Mouse (Mus musculus) T-helper 17 cell (primary cell): ENCODE measurements around the gene Med24.

Source experiments
- in situ Hi-C, 2 experiments: fragments of 300-600 bp; cut with MboI, MseI; formaldehyde crosslinking; loops; 1 replicate in 1 of 2; 2 replicates in 1 of 2; pipeline ENCODE4 v1.15.1; 2025; ENCODE audit warnings: high pct_unique_total_duplicates in 2 of 2

The Med24 gene

DNA sequence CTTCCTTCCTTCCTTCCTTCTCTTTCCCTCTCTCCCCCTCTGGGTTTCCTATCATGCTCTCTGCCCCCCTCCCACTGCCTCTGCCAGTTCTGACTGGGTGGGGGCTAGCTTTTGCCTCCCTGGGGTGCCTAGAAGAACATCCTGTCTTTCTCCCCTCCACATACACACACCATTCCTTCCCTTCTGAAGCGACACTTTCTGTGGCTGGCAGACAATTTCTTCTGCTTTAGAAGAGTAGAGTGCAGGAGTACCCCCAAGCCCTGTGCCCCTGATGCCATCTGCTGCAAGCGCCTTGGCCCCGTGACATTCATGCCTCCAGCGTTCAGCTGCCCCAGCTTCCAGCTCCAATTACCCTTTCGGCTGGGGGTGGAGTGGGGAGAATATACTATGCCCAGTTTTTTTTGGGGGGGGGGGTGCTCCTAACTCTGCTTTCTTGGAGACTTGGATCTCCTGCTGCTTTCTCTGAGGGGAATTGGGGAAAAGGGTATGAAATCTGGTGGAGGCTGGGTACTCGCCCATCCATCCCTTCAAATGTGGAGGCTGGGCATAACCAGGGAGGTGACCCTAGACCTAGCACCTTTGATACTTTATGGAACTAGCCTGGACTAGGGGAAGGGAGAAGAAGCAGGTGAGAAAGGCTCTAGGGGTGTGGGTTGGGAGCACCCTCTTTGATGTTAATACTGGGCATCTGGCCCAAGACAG lies 18.7 kb upstream of the Med24 start:
- in situ Hi-C loops, result loop anchor here in 1 of 2 experiments (25.0 kb wide), 1 partner anchor 886 kb away; no protein-coding TSS in a partner anchor

DNA sequence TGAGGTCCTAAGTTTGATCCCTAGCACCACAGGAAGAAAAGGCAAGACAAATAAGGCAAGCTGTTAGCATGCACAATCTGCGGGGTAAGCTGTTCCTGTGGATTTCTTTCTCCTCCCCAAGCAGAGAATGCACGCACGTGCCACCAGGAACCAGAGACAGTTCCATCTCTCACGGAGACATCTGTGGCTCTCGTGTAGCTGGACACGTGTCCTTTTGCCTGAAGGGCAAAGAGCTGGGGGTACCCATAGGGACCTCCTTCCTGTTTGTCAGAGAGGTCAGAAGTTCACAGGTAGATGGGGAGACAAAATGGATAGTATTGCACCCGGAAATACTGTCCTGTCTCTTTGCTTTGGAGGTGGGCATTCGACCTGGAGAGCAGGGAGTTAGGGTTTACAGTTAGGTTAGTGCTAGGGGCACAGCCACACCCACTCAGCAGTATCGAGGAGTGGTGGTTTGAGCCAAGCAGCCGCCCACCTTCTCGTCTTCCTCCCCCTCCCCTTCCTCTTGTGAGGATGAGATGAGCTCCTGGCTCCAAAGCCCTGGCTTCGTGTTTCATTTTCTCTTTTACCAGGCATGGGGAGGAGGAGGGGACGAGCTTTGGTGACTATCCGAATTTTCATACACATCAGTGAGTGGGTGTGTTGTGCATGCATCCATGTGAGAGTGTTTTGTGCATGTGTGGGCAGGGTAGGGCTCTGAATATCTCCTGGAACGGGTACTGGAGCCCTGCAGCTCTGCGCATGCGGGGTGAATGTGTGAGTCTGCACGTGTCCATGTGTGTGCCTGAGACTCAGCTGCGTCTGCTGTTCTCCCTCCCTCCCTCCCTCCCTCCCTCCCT lies 17.8 kb upstream of the Med24 start:
- in situ Hi-C loops, result loop anchor here in 1 of 2 experiments (25.0 kb wide), 1 partner anchor 885 kb away; no protein-coding TSS in a partner anchor

DNA sequence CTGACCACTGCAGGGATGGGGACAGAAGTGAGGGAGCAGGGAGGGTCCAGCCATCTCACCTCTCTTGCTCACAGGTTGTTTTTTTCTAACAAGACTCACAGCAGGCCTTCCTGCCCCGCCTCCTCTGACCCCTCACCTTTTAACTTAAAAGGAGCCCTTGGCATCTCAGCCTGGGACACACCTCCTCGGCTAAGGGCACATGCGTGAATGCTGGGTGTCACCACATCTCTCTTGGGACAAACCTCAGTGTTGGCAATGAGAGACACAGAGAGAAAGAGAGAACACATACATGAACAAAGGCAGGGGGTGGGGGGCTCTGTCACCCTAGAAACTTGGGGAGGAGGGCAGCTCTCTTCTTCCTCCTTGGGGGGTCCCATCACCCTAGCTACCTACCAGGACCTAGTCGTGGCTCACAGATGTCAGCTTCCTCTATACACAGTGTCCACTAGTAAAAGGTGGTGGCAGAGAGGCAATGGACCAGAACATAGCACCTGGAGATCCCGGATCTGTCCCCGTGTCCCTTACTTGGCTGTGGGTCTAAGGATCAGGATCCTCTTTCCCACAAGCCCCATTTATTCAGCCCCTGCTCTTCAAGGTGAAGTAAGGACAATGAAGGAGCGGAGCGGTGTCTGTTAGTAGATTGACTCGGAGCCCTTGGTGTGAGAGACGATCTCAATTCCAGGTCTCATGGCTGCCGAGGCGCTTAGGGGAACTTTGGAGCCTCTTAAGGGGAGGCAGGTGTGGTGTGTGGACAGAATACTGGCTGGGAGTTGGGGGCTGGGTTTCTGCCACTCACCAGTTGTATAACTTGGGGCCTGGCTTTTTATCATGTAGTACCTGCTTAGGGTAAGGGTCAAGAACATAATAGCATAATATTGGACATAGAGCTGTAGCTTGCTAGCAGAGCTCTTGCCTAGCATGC lies 17.0 kb upstream of the Med24 start:
- in situ Hi-C loops, result loop anchor here in 1 of 2 experiments (25.0 kb wide), 1 partner anchor 884 kb away; no protein-coding TSS in a partner anchor

DNA sequence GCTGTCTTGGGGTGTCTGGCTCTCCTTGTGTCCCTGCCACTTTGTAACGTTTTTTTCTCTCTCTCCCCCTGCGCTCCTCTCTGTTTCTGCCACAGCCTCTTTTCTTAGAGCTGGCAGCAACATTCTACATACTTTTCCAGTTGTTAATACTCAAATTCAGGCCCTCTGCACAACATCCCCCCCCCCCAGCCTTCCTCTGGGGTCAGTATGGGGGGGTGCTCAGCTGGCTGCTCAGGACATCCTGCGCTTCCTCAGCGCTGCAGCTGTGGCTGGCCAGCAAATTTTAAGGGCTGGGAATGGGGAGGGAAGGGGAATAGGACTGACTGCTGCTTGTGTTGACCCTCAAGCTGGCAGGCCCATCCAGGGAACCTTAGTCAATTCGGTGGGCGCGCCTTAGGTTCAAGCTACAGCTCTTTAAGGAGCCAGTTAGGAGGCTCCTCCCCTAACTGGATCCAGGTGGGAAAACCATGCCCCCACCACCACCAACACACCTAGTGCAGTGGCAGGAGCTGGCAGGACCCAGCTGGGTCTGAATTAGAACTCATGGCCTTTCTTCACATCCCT lies 15.3 kb upstream of the Med24 start:
- in situ Hi-C loops, result loop anchor here in 1 of 2 experiments (5.0 to 25.0 kb wide), 2 partner anchors 43 to 882 kb away; no protein-coding TSS in a partner anchor

DNA sequence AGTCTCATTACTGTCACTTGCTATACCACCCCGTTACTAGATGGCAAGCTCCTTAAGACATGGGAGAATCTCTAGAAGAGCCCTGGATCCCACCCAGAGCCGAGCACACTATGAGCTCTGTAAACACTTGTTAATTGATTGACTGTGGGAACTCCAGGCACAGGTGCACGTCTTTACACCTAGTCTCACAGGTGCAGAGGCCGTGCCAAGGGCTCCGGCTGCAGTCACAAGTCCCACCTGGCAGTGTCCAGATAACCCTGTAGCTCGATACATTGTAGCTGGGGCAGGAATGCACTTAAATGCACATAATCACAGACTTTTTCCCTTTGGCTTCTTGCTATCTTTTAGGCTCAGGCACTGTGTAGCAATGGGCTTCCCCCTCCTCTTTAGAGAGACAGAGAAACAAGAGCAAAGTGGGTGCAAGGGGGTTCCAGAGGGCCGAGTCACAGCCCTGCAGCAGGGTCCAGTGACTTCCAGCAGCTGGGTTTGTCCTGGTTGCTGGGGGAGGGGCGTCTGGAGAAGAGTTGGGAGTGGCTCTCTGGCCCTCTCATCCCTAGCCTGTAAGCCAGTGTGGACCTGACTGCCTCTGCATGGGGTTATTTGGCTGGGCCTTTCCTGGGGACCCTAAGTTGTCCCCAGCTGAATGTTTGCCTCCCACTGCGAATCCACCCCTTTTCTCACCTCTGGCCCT lies 14.6 kb upstream of the Med24 start:
- in situ Hi-C loops, result loop anchor here in 1 of 2 experiments (5.0 to 25.0 kb wide), 2 partner anchors 44 to 881 kb away; no protein-coding TSS in a partner anchor

DNA sequence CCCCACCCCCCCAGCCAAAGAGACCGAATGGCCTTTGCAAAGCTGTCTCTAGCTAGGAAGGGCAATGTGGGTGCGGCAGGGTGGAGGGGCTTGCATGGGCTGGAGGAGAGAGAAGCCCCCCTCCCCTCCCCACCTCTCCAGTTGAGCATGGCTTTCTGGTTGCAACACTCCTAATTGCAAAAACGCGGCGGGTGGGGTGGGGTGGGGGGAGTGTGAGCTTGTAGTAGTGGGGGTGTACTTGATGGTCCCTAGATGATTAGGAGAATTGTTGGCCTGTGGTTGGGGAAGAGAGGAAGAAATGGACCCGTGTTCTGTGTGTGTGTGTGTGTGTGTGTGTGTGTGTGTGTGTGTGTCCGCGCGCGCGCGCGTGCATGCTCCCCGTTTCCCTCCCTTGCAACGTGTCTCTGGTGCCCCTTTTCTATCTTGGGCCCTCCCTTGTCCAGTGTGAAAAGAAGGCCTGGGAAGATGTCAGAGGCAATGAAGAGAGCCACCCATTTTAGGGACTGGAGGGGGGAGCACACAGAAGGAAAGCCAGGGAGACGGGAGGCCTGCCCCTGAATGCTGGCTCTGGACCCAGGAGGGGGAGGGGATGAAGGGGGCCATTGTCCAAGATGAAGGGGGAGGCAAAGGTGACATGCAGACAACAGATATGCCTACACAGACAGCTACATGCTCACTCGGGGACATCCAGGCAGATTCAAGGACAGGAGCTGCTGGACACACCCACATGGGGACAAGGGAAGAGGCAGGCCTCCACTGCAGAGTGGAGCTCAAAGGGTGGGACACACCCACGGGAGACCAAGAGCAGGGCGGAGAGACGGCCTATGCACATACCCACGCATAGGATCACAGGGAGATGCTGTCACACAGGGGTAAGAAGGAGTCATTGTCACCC lies 13.4 kb upstream of the Med24 start:
- in situ Hi-C loops, result loop anchor here in 1 of 2 experiments (5.0 to 25.0 kb wide), 2 partner anchors 45 to 880 kb away; no protein-coding TSS in a partner anchor

DNA sequence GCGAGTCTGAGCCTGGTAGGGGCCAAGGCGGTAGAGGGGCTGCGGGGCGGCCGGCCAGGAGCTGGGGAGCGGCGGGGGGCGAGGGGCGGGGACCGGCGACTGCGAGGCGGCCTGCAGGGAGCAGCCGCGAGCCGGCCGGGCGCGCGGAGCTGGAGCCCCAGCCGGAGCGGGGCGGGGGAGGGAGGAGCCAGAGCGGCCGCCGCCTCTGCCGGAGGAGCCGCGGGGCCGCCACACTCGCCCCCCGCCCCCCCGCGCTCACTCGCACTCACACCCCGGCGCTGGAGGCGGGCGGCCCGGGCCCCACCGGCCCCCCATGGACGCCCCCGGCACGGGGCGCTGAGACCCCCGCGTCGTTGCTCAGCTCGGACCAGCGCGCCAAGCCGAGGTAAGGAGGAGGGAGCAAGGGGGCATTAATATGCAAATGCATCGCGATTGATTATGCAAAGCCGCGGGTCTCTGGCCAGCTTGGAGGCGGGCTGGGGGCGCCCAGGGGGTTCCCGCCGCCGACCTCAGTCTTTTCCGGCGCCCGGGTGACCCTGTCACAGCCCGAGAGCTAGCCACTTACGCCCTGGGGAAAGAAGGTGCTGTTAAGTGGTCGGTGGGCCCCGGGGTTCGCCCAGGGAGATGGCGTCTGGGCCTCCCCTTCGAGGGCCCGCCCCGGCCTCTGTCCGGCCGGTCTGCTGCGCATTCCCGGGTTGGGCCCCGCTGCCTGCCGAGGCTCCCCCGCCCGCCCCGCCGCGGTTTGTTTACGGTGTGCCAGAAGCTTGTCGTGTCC lies 12.6 kb upstream of the Med24 start:
- in situ Hi-C loops, result loop anchor here in 1 of 2 experiments (5.0 to 25.0 kb wide), 2 partner anchors 45 to 880 kb away; no protein-coding TSS in a partner anchor

DNA sequence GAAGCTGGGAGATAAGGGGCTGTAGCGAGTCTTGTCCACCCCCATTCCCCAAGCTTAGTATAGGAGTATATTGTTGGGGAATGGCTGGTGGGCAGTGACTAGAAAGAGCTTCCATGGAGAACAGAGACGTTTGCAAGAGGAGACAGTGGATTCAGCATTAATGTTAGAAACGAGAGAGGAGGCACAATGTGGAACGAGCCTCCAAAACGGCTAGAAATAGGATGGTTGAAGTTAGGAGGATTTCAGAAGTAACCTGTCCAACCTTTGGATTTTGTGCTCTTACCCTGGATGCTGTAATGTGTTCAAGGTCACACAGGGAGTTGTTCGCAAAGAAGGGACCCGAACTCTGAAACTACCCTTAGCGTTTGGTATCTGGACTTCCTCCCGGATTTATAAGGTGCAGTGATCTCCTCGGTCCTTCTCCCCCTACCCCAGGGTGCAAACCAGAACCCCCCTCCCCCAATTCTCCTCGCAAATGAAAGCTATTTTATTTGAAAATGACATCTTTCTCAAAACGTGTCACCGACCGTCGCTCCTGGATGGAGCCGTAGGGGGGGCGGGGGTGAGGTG lies 11.9 kb upstream of the Med24 start:
- in situ Hi-C loops, result loop anchor here in 1 of 2 experiments (5.0 to 25.0 kb wide), 2 partner anchors 46 to 879 kb away; no protein-coding TSS in a partner anchor

DNA sequence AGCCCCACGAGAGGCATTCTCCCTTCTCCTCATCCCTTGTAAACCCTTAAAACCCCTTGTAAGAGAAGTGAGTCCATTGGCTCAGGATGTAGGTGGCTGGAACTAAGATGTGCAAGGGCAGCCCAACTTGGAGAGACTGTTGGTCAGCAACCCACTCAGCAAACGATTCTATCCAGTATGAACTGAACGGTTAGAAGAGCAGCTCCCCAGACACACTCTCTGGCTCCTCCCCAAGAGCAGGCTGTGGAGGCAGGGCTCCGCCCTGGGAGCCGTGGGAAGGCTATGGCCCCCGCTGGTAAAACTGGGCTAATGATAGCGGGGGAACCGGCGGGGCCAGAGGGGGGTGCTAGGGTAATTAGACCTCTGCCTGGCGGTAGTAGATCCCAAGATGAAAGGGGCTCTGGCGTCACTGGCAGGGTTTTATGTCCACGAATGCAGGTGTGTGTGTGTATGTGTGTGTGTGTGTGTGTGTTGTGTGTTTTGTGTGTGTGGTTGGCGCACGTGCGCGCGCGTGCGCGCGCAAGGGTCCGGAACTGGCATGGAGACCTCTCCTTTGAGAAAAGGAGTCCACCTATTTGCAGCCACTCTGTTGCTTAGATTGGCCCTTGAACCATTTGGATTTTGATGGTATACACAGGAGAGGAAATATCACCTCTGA lies 11.3 kb upstream of the Med24 start, which contains the start of gene Thra:
TSS of gene Thra (plus strand) at position 246 of the 658 bp plus-strand sequence.
- in situ Hi-C loops, result loop anchor here in 1 of 2 experiments (5.0 to 25.0 kb wide), 2 partner anchors 47 to 878 kb away; no protein-coding TSS in a partner anchor

DNA sequence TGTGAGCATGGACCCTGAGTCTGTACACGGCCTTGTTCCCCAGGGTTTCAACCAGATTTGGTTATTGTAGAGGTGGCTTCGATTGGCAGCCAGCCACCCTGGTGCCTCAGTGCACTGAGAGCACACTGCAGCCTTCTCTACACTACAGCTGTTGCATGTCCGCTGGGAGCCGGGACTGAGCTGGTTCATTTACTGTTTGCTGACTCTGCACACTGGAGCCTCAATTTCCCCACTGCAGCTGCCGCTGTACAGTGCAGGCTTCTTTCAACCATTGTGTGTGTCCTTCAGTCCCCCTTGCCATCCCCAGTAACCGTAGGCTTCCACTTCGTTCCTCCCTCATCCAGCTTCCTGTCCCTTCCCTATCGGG lies 10.8 kb upstream of the Med24 start:
- in situ Hi-C loops, result loop anchor here in 1 of 2 experiments (5.0 to 25.0 kb wide), 2 partner anchors 47 to 878 kb away; no protein-coding TSS in a partner anchor

DNA sequence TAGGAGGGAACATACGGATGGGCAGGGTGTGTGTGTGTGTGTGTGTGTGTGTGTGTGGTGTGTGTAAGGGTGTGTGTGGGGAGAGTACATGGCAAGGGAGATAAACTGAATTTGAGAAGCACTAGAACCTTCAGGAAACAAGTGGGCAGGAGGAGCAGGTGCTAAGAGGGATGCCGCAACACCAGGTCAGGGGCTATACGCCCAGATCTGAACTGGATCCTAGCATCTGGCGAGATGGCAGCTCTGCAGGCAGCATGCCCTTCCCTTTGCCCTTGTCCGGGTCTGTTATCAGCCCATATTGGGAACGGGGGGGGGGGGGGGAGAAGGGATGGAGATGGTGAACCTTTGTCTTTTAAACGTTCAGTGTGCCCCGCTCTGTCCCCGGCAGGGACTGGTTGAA lies 9.7 kb upstream of the Med24 start:
- in situ Hi-C loops, result loop anchor here (10.0 to 25.0 kb wide), 2 partner anchors 46 to 877 kb away; no protein-coding TSS in a partner anchor

DNA sequence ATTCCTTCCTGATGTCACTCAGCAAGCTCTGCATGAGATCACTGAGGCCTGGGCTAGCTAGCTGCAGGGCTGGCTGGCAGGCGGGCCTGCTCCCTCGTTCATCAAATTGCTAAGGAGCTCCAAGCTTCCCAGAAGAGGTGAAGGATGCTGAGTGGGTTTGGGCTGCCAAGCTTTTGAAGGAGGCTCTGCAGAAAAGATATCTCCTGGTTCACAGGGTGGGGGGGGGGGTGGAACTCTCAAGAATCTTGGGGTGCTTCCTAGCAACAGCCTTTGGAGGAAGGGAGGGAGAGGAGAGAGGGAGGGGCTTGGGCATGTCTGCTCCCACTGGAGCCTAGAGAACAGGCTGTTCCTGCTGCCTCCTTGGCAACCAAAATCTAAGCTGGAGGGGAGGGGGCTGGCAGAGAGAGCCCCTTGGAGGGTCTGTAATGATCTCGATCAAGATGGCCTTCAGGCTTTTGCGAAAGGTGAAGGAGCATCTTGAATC lies 9.2 kb upstream of the Med24 start:
- in situ Hi-C loops, result loop anchor here (10.0 to 25.0 kb wide), 2 partner anchors 46 to 876 kb away; no protein-coding TSS in a partner anchor

DNA sequence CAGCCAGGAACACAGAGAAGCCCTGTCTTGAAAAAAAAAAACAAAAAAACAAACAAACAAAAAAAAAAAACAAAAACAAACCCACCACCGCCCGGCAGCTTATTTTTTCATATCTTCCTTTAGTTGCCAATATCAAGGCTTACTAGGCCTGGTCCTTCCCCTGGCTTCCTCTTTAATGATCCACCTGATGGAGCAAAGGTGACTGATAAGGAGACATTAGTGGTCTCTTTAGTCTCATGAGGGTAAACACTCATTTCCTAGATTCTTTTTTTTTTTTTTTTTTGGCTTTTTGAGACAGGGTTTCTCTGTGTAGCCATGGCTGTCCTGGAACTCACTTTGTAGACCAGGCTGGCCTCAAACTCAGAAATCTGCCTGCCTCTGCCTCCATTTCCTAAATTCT lies 8.0 kb upstream of the Med24 start:
- in situ Hi-C loops, result loop anchor here (10.0 to 25.0 kb wide), 2 partner anchors 48 to 875 kb away; no protein-coding TSS in a partner anchor

DNA sequence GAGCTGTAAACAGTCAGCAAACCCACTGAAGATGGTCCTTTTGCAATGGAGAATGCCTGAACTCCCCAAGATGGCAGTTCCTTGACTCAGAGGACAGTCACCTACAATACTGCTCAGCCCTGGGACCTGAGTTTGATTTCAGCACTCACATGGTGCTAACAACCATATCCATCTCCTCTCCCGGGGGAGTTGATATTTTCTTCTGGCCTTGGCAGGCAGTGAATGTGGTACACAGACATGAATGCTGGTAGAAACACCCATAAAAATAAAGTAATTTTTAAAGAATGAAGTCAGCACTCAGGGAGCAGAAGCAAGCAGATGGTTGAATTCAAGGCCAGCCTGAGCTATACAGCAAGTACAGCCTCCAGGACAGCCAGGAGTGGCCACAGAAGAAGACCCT lies 6.9 kb upstream of the Med24 start:
- in situ Hi-C loops, result loop anchor here (10.0 to 25.0 kb wide), 2 partner anchors 49 to 874 kb away; no protein-coding TSS in a partner anchor

DNA sequence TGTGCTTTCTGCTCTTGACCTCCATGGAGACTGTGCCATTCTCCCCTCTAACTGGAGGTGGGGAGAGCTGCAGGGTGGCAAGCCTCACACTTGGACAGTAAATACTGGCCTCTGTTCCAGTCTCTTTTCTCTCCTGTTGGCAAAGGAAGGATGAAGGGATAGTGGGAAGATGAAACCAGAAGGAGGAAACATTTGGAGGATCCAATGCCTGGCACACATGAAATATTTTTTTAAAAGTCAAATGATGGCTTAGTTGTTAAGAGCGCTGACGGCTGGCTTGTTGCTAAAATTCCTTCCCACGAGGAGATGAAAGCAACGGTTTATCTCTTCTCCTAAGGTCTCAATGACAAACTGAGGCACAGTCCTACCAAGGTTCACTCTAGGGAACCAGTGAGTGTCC lies 5.9 kb upstream of the Med24 start:
- in situ Hi-C loops, result loop anchor here (10.0 to 25.0 kb wide), 2 partner anchors 50 to 873 kb away; no protein-coding TSS in a partner anchor

DNA sequence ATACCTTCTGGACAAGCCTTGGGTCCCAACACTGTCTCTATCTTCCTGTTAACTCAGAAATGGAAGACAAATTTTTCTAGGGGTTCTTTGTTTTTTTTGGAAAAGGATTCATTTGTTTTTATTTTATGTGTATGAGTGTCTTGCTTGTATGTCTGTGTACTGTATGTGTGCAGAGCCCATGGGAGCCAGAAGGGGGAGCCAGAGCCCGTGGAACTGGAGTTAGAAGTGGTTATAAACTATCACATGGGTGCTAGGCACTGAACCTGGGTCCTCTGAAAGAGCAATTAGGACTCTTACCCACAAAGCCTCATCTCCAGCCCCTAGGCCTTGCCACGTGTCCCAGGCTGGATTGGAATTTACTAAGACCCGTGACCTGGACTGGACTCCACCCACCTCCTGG lies 4.8 kb upstream of the Med24 start:
- in situ Hi-C loops, result loop anchor here (10.0 to 25.0 kb wide), 2 partner anchors 51 to 872 kb away; no protein-coding TSS in a partner anchor
